Mouse (Mus musculus) left cerebral cortex, postnatal 4 days (tissue): ENCODE measurements around the gene Epn2. TPM values are rescaled to one million over a fixed set of nuclear protein-coding genes. Genes with fewer than 3 reads are reported as not detected.
"Not testable (repeated sequence)": the region's sequence is repeated elsewhere in the genome, so short reads cannot be mapped to it uniquely, and the experiment has no call there.

Source experiments
- DNase-seq: peaks from one replicate; pipeline ENCODE4 v3.0.0-alpha.2; 2022
- intact Hi-C: fragments of 180-260 bp; cut with DNase I; formaldehyde crosslinking; loops from one replicate; pipeline ENCODE4 v1.15.1; 2025
- total RNA-seq, 2 experiments: library from RNA; stranded (reverse); gene quantifications; 2 replicates each; pipeline ENCODE4 v1.2.3; 2021

The Epn2 gene
- total RNA-seq, 2 experiments from 2014 or later, result 99.3 to 99.6 TPM

DNA sequence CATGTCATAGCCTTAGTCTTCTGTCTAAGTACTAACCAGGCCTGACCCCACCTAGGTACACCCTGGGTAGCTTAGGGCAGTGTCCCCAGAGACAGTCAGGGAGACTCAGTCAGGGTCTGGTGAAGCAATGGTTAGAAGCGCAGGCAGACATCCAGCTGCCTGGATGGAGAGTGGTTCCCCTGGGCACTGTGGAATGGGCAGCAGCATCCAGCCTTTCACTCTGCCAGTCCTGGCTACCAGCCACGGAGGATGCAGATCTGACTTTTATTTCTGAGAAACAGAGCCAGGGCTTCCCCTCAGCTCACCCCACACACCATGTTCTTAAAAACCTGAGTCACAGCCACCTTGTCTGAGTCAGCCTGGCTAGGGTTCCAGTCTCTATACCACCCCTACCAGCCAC lies 18.0 kb upstream of the Epn2 start:
- intact Hi-C loops, result no loop called here
- DNase-seq, result peak; percentile 52

DNA sequence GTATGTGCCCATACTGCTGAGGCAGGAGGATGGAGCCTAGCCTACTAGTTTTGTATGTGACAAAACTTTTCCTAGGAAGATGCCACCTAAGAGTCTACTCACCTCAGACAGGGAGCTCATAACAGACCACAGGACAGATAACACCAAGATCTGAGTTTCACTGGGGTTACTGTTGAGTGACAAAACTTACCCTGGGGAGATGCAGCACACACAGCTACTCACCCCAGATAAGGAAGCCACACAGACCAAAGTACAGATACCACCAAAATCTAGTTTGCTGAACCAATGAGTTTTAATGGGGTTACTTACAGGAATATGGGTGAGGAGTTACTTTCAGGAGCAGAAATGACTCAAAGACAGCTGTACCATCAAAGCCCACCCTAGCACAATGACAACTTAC lies 13.6 kb upstream of the Epn2 start:
- DNase-seq, result no peak
- intact Hi-C loops, result no loop called here

DNA sequence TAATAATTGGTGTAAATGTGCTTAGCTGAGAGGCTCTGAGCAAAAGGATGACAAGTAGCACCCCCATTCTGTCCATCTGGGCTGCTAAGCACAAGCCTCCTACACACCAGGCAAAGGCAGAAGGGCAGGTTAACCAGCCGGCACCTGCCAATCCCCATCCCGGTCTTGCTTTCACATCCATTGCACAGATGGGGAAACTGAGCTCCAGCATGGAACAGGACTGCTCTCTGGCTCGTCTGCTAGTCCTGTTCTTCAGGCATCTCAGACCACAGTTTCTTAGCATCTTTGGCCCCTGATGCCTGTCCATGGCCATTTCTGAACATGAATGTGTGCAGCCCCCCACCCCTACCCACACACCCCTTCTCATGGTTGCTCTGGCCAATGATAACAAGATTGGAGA lies 12.6 kb upstream of the Epn2 start:
- DNase-seq, result no peak
- intact Hi-C loops, result no loop called here

DNA sequence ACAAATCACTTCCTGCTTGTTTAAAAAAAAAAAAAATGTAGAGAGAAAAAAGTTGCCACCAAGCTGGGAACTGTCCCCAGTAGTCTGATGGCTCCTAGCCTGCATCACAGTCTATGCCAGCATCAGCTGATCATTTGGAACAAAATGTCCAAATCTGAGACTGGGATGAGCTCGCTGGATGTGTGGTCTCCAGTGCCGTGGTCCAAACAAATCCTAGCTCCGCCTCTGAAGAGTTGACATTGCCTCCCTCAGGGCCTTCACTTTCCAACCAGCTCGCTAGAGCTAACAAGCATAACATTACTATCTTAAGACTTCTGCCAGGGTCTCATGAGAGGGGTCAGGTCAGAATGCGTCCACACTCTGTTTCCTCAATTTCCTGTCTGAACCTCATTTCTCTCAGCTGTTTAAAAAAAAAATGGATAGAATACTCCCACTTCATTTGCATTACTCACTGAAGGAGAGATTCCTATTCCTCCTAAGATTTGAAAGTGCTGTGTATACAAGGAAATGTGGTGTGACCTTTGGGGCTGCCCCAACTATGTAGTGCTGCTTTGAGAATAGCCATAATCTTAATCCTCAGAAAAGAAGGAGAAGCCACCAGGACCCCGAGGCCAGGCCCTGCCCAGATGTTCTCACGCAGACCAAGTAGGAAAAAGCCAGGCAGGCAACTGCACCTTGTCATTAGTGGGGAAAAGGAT lies 11.2 kb upstream of the Epn2 start:
- intact Hi-C loops, result no loop called here
- peak; percentile 35 for DNase-seq

DNA sequence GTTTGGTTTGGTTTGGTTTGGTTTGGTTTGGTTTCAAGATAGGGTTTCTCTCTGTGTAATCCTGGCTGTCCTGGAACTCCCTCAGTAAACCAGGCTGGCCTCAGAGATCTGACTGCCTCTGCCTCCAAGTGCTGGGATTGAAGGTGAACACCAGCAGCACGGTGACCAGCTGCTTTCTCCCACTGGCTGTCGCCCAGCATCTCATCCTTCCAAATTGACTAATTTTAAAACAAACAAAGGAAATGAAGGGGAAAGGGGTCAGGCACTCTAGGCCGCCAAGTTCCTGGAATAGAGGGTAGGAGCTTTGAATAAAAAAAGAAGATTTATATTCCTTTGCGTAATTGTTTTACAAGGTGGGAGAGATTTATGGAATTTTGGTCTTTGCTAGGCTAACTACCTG lies 5.9 kb upstream of the Epn2 start:
- DNase-seq, result no peak
- intact Hi-C loops, result no loop called here

DNA sequence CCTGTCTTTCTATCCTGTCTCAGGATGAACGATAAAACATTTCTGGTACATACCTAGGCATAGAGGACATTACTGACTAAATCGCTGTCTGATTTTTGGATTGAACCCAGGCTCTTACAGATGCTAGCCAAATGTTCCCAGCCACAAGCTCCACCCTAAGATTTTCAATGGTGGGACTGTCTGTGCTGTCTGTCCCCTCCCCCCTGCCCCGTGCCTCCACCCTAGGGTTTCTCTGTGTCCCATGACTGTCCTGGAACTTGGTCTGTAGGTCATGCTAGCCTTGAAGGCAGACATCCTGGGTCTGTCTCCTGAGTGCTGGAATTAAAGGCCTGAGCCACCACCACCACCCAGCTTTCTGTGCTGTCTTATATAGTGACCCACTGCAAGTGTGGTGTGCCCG lies 5.3 kb upstream of the Epn2 start:
- DNase-seq, result no peak
- intact Hi-C loops, result no loop called here

DNA sequence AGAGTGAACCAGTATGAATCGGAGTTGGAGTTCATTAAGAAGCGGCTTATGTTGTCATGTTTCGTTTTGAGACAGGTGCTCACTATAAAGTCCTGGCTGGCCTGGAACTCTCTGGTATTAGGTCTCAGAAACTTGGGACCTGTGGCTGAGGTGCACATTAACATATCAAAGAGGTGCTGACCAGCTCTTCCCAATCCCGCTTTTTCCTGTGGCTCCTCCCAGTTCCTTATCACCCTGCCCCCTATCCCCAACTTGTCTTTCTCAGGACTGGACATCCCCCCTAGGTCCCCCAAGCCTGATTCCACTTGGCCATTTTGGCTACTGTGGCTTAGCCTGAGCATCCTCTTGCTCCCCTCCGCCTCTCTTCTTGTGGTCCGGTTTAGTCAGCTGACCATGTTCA lies 4.6 kb upstream of the Epn2 start:
- intact Hi-C loops, result no loop called here
- no peak for DNase-seq

DNA sequence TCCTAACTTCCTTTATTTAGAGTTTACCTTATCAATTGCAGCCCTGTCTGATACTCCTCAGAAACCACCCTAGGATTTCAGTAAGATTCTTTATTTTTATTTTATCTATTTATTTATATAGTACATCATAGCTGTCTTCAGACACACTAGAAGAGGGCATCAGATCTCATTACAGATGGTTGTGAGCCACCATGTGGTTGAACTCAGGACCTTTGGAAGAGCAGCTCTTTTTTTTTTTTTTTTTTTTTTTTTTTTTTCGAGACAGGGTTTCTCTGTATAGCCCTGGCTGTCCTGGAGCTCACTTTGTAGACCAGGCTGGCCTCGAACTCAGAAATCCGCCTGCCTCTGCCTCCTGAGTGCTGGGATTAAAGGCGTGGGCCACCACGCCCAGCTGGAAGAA lies 3.3 kb upstream of the Epn2 start:
- intact Hi-C loops, DNase-seq: not testable (repeated sequence)

DNA sequence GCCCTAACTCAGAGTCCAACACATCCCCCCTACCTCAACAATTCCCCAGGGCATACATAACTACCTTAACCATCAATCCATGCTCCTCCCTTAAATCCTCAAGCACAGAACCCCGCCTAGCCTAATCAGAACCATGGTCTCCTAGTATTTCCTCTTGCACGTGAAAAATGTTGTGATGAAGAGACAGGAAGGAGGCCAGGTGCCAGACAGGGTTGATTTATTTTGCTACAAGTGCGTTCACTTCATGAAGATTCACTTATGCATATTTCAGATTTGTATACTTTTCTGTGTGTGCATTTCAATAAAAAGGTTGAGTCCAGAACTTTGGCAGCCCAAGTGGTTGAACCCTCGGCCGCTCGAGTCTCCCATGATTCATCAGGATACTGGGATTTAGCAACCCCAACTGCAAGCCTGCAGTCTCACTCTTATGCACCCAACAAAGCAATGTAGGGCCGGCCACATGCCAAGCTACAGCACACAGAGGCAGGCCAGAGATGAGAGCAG lies 443 bp upstream of the Epn2 start:
- no peak for DNase-seq
- intact Hi-C loops, result loop anchor here (5.0 to 10.0 kb wide), 2 partner anchors 165 to 408 kb away; no protein-coding TSS in a partner anchor

DNA sequence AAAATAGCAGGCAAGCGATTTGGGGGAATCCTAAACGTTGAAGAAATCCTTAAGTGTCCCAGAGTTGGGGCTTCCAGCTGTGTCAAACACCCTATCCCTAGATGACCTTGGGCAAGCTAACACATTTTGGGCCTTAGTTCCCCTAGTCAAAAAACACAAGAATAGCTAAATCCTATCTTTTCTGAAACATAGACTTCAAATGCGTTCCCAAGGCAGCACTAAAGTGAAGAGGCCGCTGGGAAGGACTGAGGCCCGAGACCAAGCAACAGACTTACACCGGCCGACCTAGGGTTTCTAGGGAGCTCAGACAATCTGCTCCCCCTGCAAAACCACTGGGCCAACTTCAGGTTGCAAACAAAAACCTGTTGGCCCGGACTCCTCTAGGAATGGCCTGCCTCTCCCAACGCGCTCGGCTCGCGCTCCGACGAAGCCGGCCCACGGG lies 925 bp downstream of the Epn2 start:
- intact Hi-C loops, result loop anchor here (5.0 to 10.0 kb wide), 2 partner anchors 164 to 406 kb away; no protein-coding TSS in a partner anchor
- DNase-seq, result no peak

DNA sequence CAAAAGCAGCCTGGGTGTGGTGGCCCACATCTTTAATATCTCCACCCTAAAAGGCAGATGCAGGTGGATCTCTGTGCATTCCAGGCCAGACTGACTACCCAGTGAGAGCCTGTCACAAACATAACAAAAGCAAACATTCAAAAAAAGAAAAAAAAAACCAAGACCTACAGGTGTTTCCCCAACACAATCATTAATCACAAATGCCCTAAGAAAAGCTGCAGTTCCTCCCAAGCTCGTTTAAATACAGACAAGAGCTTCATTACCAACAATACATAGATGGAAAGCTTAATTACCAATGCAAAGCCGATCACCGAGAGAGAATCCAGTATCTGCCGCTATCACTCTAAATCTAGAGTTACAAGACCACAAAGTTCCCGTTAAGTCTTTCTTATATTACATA lies 1.5 kb downstream of the Epn2 start:
- DNase-seq, result no peak
- intact Hi-C loops, result loop anchor here (5.0 to 10.0 kb wide), 2 partner anchors 163 to 406 kb away; no protein-coding TSS in a partner anchor

DNA sequence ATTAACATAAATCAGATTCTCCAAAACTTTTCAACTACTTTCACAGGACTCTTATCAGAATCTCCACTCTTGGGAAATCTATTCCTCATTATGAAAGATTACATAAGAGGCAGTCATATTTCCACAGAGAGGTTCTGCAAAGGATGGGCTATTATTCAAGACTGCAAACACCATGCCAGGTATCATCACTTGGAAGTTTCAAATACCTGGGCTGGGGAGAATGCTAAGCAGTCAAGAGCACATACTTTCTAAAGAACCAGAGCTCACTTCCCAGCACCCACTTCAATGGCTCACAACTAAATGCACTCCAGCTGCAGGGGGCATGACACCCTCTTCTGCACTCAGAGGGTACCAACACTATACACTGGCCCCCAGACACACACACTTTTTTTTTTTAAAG lies 2.1 kb downstream of the Epn2 start:
- intact Hi-C loops, result loop anchor here (5.0 to 10.0 kb wide), 2 partner anchors 163 to 405 kb away; no protein-coding TSS in a partner anchor
- DNase-seq, result no peak

DNA sequence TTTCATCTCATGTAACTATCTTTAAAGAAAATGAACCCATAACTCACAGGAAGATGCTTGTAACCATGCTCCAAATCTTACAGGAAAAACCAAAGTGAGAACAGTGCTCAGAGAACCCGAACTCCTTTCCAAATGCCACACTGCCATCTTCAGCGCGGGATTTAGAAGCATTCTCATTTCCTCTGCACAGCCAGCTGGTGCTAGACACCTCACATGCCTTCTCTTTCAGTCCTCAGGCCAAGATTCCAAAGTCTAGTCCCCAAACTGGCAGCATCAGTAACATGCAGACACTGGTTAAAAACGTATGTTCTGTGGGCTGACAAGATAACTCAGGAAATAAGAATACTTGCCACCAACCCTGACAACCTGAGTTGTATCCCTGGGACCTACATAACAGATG lies 6.2 kb downstream of the Epn2 start:
- DNase-seq, result no peak
- intact Hi-C loops, result loop anchor here (10.0 kb wide), 1 partner anchor 158 kb away; no protein-coding TSS in a partner anchor

DNA sequence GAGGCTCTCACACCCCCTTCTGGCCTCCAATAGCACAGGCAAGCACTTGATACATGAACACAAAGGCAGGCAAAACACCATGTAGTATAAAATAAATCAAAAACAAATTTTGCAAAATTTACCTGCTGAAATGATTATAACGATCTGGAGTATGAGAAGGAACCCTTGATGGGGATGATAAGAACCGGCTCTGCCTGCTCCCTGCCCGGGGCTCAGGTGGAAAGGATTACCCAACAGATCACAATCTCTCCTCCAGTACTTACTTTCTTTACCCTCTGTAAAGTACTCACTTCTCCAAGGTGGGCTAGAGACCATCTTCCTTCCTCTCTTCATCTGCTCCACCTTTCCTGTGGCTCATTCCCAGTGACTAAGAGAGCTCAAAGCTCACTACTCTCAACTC lies 8.3 kb downstream of the Epn2 start:
- intact Hi-C loops, result loop anchor here (10.0 kb wide), 1 partner anchor 156 kb away; no protein-coding TSS in a partner anchor
- no peak for DNase-seq

DNA sequence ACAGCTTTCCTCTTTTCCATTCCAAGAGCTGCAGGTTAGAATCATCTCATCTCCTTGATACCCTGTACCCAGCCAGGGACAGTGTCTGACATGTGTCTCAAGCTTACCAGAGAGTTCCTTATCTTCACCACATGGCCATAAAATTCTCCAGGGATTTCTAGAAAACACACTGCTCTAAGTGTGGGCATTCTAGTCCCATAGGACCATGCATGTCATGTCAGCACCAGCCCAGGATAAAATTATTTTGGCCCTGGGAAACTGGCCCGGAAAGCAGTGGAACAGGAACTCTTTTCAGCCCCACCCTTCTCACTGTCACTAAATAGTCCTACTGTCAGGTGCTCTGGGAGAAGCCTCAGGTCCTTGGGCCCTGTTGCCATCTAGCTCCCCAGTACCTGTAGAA lies 9.8 kb downstream of the Epn2 start:
- intact Hi-C loops, result loop anchor here (10.0 kb wide), 1 partner anchor 155 kb away; no protein-coding TSS in a partner anchor
- no peak for DNase-seq

DNA sequence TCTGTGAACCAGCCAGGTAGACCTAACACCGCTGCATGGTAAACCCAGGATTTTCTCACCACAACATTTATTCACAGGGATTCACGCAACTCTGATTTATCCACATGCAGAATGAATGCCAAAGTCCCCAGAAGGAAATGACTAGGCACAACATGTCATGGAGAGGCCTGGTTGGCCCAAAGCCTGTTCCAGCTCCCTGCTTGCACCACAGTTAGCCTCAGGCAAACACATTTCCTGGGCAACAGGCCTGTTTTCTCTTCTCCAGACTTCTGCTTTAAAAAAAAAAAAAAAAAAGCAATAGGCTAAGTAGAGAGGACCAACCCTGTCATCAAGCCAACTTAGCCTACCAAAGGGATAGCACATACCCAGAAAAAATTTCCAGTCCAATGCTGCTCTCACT lies 14.9 kb downstream of the Epn2 start:
- intact Hi-C loops, result no loop called here
- peak; percentile 74 for DNase-seq

DNA sequence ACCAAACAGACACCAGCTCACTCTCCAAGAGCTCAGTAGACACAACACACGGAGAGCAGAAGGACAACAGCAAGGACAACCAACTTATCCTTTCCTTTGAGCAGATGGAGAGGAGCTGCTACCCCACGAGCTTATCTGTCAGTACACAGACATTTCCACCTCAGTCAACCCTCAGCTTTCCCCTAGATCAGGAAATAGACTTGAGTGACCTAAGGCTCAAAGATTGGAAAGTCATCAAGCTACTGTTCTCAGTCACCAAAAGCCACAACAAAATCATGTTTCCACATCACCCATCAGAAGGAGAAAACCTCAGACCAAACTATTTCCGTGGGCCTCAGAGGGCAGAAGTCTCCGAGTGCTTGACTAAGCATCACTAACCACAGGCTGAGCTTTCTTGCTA lies 15.5 kb downstream of the Epn2 start:
- intact Hi-C loops, result no loop called here
- DNase-seq, result no peak

DNA sequence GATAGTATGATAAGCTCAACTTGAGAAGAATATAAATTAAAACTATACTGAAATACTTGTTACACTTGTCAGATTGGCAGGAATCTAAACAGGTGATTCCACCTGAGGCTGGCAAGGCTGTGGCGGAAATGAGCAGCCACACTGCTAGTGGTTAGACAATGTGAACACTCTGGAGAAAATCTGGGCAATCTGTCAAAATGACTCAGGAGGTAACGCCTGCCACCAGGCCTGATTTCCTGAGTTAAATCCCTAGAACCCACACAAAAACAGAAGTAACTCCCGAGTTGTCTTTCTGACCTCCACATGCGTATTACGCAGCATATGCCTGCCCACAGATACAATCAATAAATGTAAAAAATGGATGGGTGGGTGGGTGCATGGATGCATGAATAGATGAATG lies 17.1 kb downstream of the Epn2 start:
- intact Hi-C loops, result no loop called here
- no peak for DNase-seq

DNA sequence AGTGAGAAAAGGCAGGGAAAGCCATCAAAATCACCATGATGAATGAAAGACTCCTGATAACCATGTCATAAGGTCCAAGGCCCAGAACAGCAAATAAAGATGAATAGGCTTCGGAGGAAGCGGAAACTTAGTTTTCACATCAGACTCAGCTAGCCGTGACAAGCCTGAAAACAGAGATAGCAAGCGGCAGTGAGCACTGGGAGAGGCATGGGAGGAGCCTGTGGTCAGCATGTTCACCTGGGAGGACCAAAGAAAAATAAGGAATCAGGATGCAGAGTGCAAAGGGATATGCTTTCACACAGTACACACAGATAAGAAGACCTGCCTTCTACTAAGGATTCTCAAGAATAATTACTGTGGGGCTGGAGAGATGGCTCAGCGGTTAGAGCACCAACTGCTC lies 19.9 kb downstream of the Epn2 start:
- intact Hi-C loops, result no loop called here

DNA sequence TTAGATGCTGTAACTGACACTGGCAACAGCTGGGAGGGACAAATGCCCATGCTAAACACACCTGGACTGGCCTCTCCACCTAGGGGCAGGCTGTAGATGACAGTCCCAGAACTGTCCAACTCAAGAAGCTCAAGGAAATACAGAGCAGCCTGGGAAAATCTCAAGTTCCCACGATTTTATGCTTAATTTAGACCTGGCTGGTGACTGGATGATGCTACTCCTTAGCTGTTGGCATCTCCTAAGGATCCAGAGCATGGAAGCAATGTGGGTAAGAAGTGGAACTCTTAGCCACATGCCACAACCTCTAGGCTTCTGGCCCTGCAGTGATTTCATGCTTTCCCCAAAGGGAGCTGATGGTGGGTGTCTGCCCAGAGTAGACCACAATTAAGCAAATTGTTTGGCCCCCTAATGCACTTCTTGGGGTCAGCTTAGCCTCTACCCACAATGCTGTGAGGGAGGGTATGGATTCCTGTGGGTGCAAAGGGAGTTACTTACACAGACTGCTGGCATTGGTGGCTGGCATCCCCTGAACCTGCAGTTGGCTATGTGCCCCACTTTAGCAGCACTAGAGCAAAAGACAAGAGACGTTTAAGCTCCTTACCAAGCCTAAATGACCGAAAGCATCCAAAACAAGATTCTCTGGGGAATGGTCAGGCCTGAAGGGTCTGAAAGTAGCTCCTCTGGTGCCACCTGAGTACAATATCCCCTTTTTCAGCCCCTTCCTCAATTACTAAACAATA lies 26.3 kb downstream of the Epn2 start:
- intact Hi-C loops, result no loop called here
- peak; percentile 8 for DNase-seq

More for the DNA sequence above, 19.9 kb downstream of the Epn2 start:
- no peak for DNase-seq

DNA sequence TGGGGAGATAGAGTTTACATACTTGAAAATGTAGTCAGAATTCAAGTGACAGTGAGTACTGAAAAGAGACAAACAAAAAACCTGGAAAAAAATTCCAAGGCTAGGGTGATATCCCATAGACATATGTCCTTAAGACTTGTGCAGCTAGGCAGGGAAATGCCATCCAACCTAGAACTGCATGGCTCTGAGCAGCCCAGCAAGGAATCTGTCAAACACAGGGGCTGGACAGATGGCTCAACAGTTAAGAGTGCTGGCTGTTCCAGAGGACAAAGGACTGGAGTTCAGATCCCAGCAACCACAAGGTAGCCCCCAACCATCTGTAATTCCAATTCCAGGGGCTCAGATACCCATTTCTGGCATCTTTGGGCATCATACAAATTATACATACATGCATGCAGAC lies 28.9 kb downstream of the Epn2 start:
- intact Hi-C loops, result no loop called here
- DNase-seq, result no peak

DNA sequence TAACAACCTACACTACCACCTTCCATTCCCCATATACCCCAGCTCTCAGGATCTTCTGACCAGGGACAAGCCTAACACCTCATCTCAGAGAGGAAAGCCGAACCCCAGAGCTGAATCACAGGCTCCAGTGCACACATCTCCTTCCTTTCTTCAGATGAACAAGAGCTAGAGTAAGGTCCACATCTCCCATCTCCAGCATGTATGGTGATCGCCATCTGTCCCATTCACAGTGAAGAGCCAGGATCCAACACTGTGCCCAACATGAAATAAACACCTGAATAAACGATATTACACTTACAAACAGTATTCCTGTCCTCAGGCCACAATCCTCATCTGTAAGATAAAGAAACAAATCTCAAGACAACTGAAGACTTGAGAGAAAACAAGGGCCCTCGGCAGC lies 31.8 kb downstream of the Epn2 start:
- DNase-seq, result no peak
- intact Hi-C loops, result no loop called here
